Mouse (Mus musculus) neutrophil, adult 59 days (primary cell): Measurements from ENCODE around the gene Lao1. TPM values are rescaled to one million over a fixed set of nuclear protein-coding genes. Genes with fewer than 3 reads are reported as not detected.

Experiments
- total RNA-seq, 2 experiments: library from RNA; stranded (reverse); gene quantifications; 1 replicate in 1 of 2; 2 replicates in 1 of 2; pipeline ENCODE4 v1.2.4; 2023

Lao1 gene
- total RNA-seq, result not detected

GRCm38 (mm10) chr4:118961141-118961628, at the start of gene Lao1:
Lao1 (plus strand) TSS chr4:118961578.

GRCm38 (mm10) chr4:118917365-118917764, 44.0 kb upstream of the Lao1 start, which contains the start of gene Olfr1329:
Olfr1329 (minus strand) TSS chr4:118917465.

GRCm38 (mm10) chr4:118938512-118938911, 22.9 kb upstream of the Lao1 start, which contains the start of gene Olfr1328:
Olfr1328 (minus strand) TSS chr4:118938612.

Other genes starting within 250 kb of the Lao1 start
- gene Olfr1340, start 241.4 kb upstream of the Lao1 start, total RNA-seq, result not detected
- not detected for gene Olfr1339, start 229.4 kb upstream of the Lao1 start, total RNA-seq
- gene Olfr1338, start 202.8 kb upstream of the Lao1 start, total RNA-seq, result not detected
- gene Olfr1337, start 179.0 kb upstream of the Lao1 start, total RNA-seq, result not detected
- not detected for gene Olfr1335, start 151.6 kb upstream of the Lao1 start, total RNA-seq
- gene Olfr1333, start 125.3 kb upstream of the Lao1 start, total RNA-seq, result not detected
- gene Olfr1331, start 96.9 kb upstream of the Lao1 start, total RNA-seq, result not detected
- gene Olfr1330, start 73.0 kb upstream of the Lao1 start, total RNA-seq, result not detected
- not detected for gene Olfr1329, start 44.1 kb upstream of the Lao1 start, total RNA-seq
- not detected for gene Olfr1328, start 23.0 kb upstream of the Lao1 start, total RNA-seq
- gene Slc2a1, start 147.1 kb downstream of the Lao1 start, total RNA-seq, result 10 to 100 TPM; 30.0 to 30.1 TPM
- gene Zfp691, start 212.6 kb downstream of the Lao1 start, total RNA-seq, result 1 to 10 TPM; 3.9 to 6.7 TPM
- gene Ermap, start 228.4 kb downstream of the Lao1 start, total RNA-seq, result 10 to 100 TPM; 15.2 to 36.4 TPM
- gene Svbp, start 233.7 kb downstream of the Lao1 start, total RNA-seq, result 10 to 100 TPM; 11.8 to 13.4 TPM